Mouse (Mus musculus): ENCODE results near the gene Cnih2.

DNA sequence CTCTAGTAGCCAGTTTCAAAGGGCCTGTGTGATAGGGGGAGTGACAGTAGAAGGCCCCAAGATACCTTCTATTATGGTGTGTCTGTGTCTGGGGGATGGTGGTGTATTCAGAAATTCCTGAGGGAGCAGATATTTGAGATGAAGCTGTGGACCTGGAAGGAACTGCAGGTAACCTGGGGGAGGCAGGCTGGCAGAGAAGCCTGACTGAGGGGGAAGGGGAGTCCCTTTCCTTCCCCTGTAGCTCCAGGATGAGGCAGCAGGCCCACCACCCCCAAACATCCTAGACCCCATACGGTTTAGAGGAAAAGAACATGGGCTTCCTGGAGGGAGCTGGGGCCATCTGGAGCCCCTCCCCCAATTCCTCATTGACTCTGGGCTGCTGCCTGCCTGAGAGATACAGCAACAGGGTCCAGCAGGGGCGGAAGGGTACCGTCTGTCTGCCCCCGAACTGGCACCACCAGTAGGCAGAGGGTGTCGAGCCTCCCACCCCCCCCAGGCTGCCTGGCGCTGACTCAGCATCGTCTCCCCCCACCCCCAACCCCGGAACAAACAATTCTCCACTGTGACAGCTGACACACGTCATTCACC lies 2.3 kb downstream of the Cnih2 start:
- TF ChIP-seq CTCF (conservative IDR thresholded peaks at IDR 0.05; ENCODE audit: low read length) (no peak), NANOG (IDR thresholded peaks at IDR 0.05; ENCODE audit: borderline replicate concordance, low read length) (no peak)

Data from E14TG2a.4 (cell line).